Mouse (Mus musculus): ENCODE data around the gene Fsd1l. TPM values are rescaled to one million over a fixed set of nuclear protein-coding genes. Genes with fewer than 3 reads are reported as not detected.

The Fsd1l gene
- total RNA-seq (2021), result 10 to 100 TPM; 32.3 to 33.3 TPM

- peak; percentile 80 for DNase-seq (ENCODE audit: extremely low spot score in 1 of 2, low spot score in 1 of 2)
Observed at GRCm38 (mm10) chr4:53631316-53632010, at the start of gene Fsd1l. Gene Fsd1l (plus strand): TSS chr4:53631471.

- no peak for DNase-seq (ENCODE audit: extremely low spot score in 1 of 2, low spot score in 1 of 2)
Observed at GRCm38 (mm10) chr4:53587676-53588075, 43.6 kb upstream of the Fsd1l start.

GRCm38 (mm10) chr4:53588936-53589335, 42.3 kb upstream of the Fsd1l start:
- DNase-seq (ENCODE audit: extremely low spot score in 1 of 2, low spot score in 1 of 2), result no peak

GRCm38 (mm10) chr4:53589466-53589865, 41.8 kb upstream of the Fsd1l start:
- DNase-seq (ENCODE audit: extremely low spot score in 1 of 2, low spot score in 1 of 2), result no peak

- DNase-seq (ENCODE audit: extremely low spot score in 1 of 2, low spot score in 1 of 2), result no peak
Observed at GRCm38 (mm10) chr4:53590163-53590562, 41.1 kb upstream of the Fsd1l start.

GRCm38 (mm10) chr4:53590691-53591447, 40.4 kb upstream of the Fsd1l start:
- DNase-seq (ENCODE audit: extremely low spot score in 1 of 2, low spot score in 1 of 2), result no peak

GRCm38 (mm10) chr4:53591536-53591935, 39.7 kb upstream of the Fsd1l start:
- no peak for DNase-seq (ENCODE audit: extremely low spot score in 1 of 2, low spot score in 1 of 2)

- DNase-seq (ENCODE audit: extremely low spot score in 1 of 2, low spot score in 1 of 2), result no peak
Observed at GRCm38 (mm10) chr4:53591941-53592340, 39.3 kb upstream of the Fsd1l start.

- no peak for DNase-seq (ENCODE audit: extremely low spot score in 1 of 2, low spot score in 1 of 2)
Observed at GRCm38 (mm10) chr4:53592386-53592785, 38.9 kb upstream of the Fsd1l start.

- DNase-seq (ENCODE audit: extremely low spot score in 1 of 2, low spot score in 1 of 2), result peak; percentile 24 to 33
Observed at GRCm38 (mm10) chr4:53594204-53594603, 37.1 kb upstream of the Fsd1l start.

- DNase-seq (ENCODE audit: extremely low spot score in 1 of 2, low spot score in 1 of 2), result no peak
Observed at GRCm38 (mm10) chr4:53595246-53596062, 35.8 kb upstream of the Fsd1l start.

GRCm38 (mm10) chr4:53596063-53596895, 35.0 kb upstream of the Fsd1l start:
- no peak for DNase-seq (ENCODE audit: extremely low spot score in 1 of 2, low spot score in 1 of 2)

GRCm38 (mm10) chr4:53600462-53600861, 30.8 kb upstream of the Fsd1l start:
- DNase-seq (ENCODE audit: extremely low spot score in 1 of 2, low spot score in 1 of 2), result no peak

GRCm38 (mm10) chr4:53614576-53615225, 16.6 kb upstream of the Fsd1l start:
- DNase-seq (ENCODE audit: extremely low spot score in 1 of 2, low spot score in 1 of 2), result no peak

- DNase-seq (ENCODE audit: extremely low spot score in 1 of 2, low spot score in 1 of 2), result no peak
Observed at GRCm38 (mm10) chr4:53617968-53618367, 13.3 kb upstream of the Fsd1l start.

- DNase-seq (ENCODE audit: extremely low spot score in 1 of 2, low spot score in 1 of 2), result no peak
Observed at GRCm38 (mm10) chr4:53620104-53620503, 11.2 kb upstream of the Fsd1l start.

- DNase-seq (ENCODE audit: extremely low spot score in 1 of 2, low spot score in 1 of 2), result no peak
Observed at GRCm38 (mm10) chr4:53621084-53621483, 10.2 kb upstream of the Fsd1l start.

- no peak for DNase-seq (ENCODE audit: extremely low spot score in 1 of 2, low spot score in 1 of 2)
Observed at GRCm38 (mm10) chr4:53621490-53621889, 9.8 kb upstream of the Fsd1l start.

- DNase-seq (ENCODE audit: extremely low spot score in 1 of 2, low spot score in 1 of 2), result no peak
Observed at GRCm38 (mm10) chr4:53623711-53624110, 7.6 kb upstream of the Fsd1l start.

GRCm38 (mm10) chr4:53624816-53625215, 6.5 kb upstream of the Fsd1l start:
- DNase-seq (ENCODE audit: extremely low spot score in 1 of 2, low spot score in 1 of 2), result peak; percentile 40 to 52

Data from layer of hippocampus, postnatal 25 days (tissue).